Mouse (Mus musculus): ENCODE data around the gene Gm15217.

DNA sequence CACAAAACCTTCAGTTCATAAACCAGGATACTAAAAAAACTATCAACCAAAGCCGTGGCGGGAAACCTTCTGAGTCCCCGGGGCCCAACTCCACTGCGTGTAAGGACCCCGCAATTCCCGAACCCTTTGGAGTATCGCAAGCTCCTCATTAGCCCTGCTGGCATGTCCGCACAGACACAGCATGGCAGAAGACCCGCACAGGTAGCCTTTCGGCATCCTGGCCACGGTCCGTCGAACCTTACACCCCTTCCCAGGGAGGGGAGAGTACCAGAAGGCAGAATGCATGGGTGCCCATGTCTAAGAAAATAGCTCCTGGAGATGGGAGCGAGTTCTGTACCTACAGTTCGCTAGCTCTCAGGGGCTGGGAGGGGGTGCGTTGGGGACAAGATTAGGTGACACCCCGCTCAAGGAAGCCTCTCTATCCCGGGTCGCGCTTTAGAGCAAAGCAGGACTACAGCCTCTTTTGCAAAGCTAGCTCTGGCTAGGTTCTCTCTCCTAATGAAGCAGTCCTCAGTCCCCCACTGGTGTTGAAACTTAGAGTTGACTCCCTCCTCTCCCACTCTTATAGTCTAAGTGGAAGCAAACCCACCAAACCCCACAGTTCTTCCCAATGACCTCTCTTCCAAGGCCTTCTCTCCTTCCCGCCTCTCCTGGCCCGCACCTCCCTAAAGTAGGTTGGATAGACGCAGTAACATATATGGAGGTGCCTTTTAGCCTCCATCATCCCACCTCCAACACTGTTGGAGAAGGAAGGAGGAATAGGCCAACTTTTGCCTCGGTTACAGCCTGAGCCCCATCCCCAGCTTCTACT, 10.4 kb downstream of the Gm15217 start:
- TF ChIP-seq CTCF (IDR thresholded peaks at IDR 0.05; ENCODE audit: low read depth) (no peak), EP300 (optimal IDR thresholded peaks at IDR 0.05) (no peak)

All from stomach, postnatal 0 days (tissue).